Mouse (Mus musculus) lung, embryonic 16.5 days (tissue): Measurements from ENCODE around the gene Zfp706. TPM values are rescaled to one million over a fixed set of nuclear protein-coding genes. Genes with fewer than 3 reads are reported as not detected.

Experiments
- ATAC-seq: fragments of 200-750 bp; cut with Nextera tagmentation; 2 replicates; pipeline ENCODE4 v1.8.0; 2017; ENCODE audit warnings: low read depth, mild to moderate bottlenecking, moderate library complexity
- H3K27ac ChIP-seq: fragments of 300-500 bp; sonication (generic); 2 replicates; pipeline ENCODE4 v1.5.1; 2014; ENCODE audit warnings: mild to moderate bottlenecking, control low read depth, low read length
- H3K27me3 ChIP-seq: fragments of 300-500 bp; sonication (generic); 2 replicates; pipeline ENCODE4 v1.6.1; 2014; ENCODE audit warnings: low read depth, low read length, mixed read lengths; ENCODE audit not compliant: control insufficient read depth, insufficient read depth
- H3K36me3 ChIP-seq: fragments of 300-500 bp; sonication (generic); 2 replicates; pipeline ENCODE4 v1.6.1; 2014; ENCODE audit warnings: low read length; ENCODE audit not compliant: control insufficient read depth, insufficient read depth
- H3K4me1 ChIP-seq: fragments of 300-500 bp; sonication (generic); replicated peaks from 2 replicates; pipeline ENCODE4 v1.6.1; 2014; ENCODE audit warnings: low read length, mixed read lengths; ENCODE audit not compliant: control insufficient read depth, insufficient read depth
- H3K4me2 ChIP-seq: fragments of 300-500 bp; sonication (generic); 2 replicates; pipeline ENCODE4 v1.6.1; 2014; ENCODE audit warnings: low read depth, low read length, control low read depth
- H3K4me3 ChIP-seq: fragments of 300-500 bp; sonication (generic); 2 replicates; pipeline ENCODE4 v1.5.1; 2014; ENCODE audit warnings: mild to moderate bottlenecking, low read length, control low read depth
- H3K9ac ChIP-seq: fragments of 300-500 bp; sonication (generic); 2 replicates; pipeline ENCODE4 v1.6.1; 2014; ENCODE audit warnings: low read length, control low read depth
- H3K9me3 ChIP-seq: fragments of 300-500 bp; sonication (generic); 2 replicates; pipeline ENCODE4 v1.6.1; 2016; ENCODE audit warnings: low read length; ENCODE audit not compliant: control insufficient read depth
- WGBS: fragments of 180-500 bp; shearing (Covaris S2); extraction: QIAGEN DNeasy Blood & Tissue Kit; methylation state at CpG from one replicate; pipeline ENCODE4 v1.1.7; 2014; 5-methylcytosine and 5-hydroxymethylcytosine counted together
- polyA plus RNA-seq: library from polyadenylated mRNA; unstranded; fragments of >200 nt; fragmentation: Nextera tagmentation; extraction: Ambion mirVana; gene quantifications from 2 replicates; pipeline ENCODE4 v1.2.1, GENCODE M21; 2015

The Zfp706 gene
- polyA plus RNA-seq, 1 experiment from 2014 or later = 452 TPM

GRCm38 (mm10) chr15:36987211-36987877 lies 20.2 kb downstream of the Zfp706 start:
- Histone ChIP-seq H3K4me1 (peaks cover 3% of the 10 kb centered on the region; the same call in 1 of the 2 replicates), H3K27ac (0 out of 2 replicates have a peak overlapping the region, but pooled peaks have one; percentile 28), H3K9me3 (no peaks in the 10 kb centered on the region), H3K36me3 (no peaks in the 10 kb centered on the region), H3K9ac (no peak overlapping the region), H3K4me2 (0 out of 2 replicates have a peak overlapping the region, but pooled peaks have one; percentile 13), H3K27me3 (no peaks in the 10 kb centered on the region), H3K4me3 (no peak overlapping the region)
- peak; percentile 69 for ATAC-seq
- 49% methylated on average over 6 of the region's 6 CpGs for WGBS

- Histone ChIP-seq H3K9me3 (no peaks in the 10 kb centered on the region), H3K4me1 (peaks cover 3% of the 10 kb centered on the region; the same call in 1 of the 2 replicates), H3K4me3 (no peak overlapping the region), H3K9ac (no peak overlapping the region), H3K27me3 (no peaks in the 10 kb centered on the region), H3K4me2 (no peak overlapping the region), H3K27ac (no peak overlapping the region), H3K36me3 (no peaks in the 10 kb centered on the region)
- WGBS = 70% methylated on average over 6 of the region's 6 CpGs
- ATAC-seq = no peak
Measured at GRCm38 (mm10) chr15:36985567-36985925, 22.0 kb downstream of the Zfp706 start.

GRCm38 (mm10) chr15:36984921-36985566 lies 22.5 kb downstream of the Zfp706 start:
- H3K36me3 ChIP-seq = no peaks in the 10 kb centered on the region
- H3K9me3 ChIP-seq = no peaks in the 10 kb centered on the region
- no peak overlapping the region for H3K27ac ChIP-seq
- no peaks in the 10 kb centered on the region for H3K27me3 ChIP-seq
- 58% methylated on average over 1 of the region's 1 CpGs for WGBS
- no peak for ATAC-seq
- H3K4me1 ChIP-seq = peaks cover 8% of the 10 kb centered on the region
- H3K4me3 ChIP-seq = no peak overlapping the region
- H3K9ac ChIP-seq = no peak overlapping the region
- H3K4me2 ChIP-seq = no peak overlapping the region

GRCm38 (mm10) chr15:36983455-36983854 lies 24.1 kb downstream of the Zfp706 start:
- H3K9me3 ChIP-seq = no peaks in the 10 kb centered on the region
- H3K4me1 ChIP-seq = peaks cover 10% of the 10 kb centered on the region
- H3K27me3 ChIP-seq = no peaks in the 10 kb centered on the region
- H3K27ac ChIP-seq = no peak overlapping the region
- no peak for ATAC-seq
- 53% methylated on average over 3 of the region's 3 CpGs for WGBS
- H3K36me3 ChIP-seq = no peaks in the 10 kb centered on the region
- no peak overlapping the region for H3K4me3 ChIP-seq
- no peak overlapping the region for H3K4me2 ChIP-seq
- no peak overlapping the region for H3K9ac ChIP-seq

- ATAC-seq = no peak
- Histone ChIP-seq H3K4me3 (peak overlapping the region; percentile 45), H3K9ac (peak overlapping the region; percentile 54), H3K27me3 (no peaks in the 10 kb centered on the region), H3K9me3 (no peaks in the 10 kb centered on the region), H3K4me2 (peak overlapping the region; percentile 69), H3K27ac (no peak overlapping the region), H3K36me3 (no peaks in the 10 kb centered on the region), H3K4me1 (peaks cover 7% of the 10 kb centered on the region)
- 43% methylated on average over 8 of the region's 8 CpGs for WGBS
Measured at GRCm38 (mm10) chr15:36980238-36980637, 27.3 kb downstream of the Zfp706 start.

- H3K4me1 ChIP-seq = peaks cover 7% of the 10 kb centered on the region
- ATAC-seq = peak; percentile 86
- H3K27ac ChIP-seq = no peak overlapping the region
- no peaks in the 10 kb centered on the region for H3K36me3 ChIP-seq
- 4% methylated on average over 20 of the region's 20 CpGs for WGBS
- no peaks in the 10 kb centered on the region for H3K27me3 ChIP-seq
- no peaks in the 10 kb centered on the region for H3K9me3 ChIP-seq
- peak overlapping the region; percentile 45 for H3K4me3 ChIP-seq
- H3K9ac ChIP-seq = peak overlapping the region; percentile 54
- peak overlapping the region; percentile 69 for H3K4me2 ChIP-seq
Measured at GRCm38 (mm10) chr15:36979488-36980201, 27.9 kb downstream of the Zfp706 start.

GRCm38 (mm10) chr15:36979159-36979487 lies 28.4 kb downstream of the Zfp706 start:
- 24% methylated on average over 5 of the region's 5 CpGs for WGBS
- Histone ChIP-seq H3K27me3 (no peaks in the 10 kb centered on the region), H3K27ac (no peak overlapping the region), H3K9ac (peak overlapping the region; percentile 54; the same call in 1 of the 2 replicates), H3K4me1 (peaks cover 7% of the 10 kb centered on the region), H3K4me2 (peak overlapping the region; percentile 69), H3K4me3 (no peak overlapping the region), H3K9me3 (no peaks in the 10 kb centered on the region), H3K36me3 (no peaks in the 10 kb centered on the region)
- no peak for ATAC-seq

- Histone ChIP-seq H3K36me3 (no peaks in the 10 kb centered on the region), H3K27ac (no peak overlapping the region), H3K4me3 (no peak overlapping the region), H3K4me1 (peaks cover 7% of the 10 kb centered on the region), H3K27me3 (no peaks in the 10 kb centered on the region), H3K4me2 (no peak overlapping the region), H3K9me3 (no peaks in the 10 kb centered on the region), H3K9ac (no peak overlapping the region)
- WGBS = 63% methylated on average over 8 of the region's 8 CpGs
- no peak for ATAC-seq
Measured at GRCm38 (mm10) chr15:36977823-36978222, 29.8 kb downstream of the Zfp706 start.

GRCm38 (mm10) chr15:36975690-36976089 lies 31.9 kb downstream of the Zfp706 start:
- Histone ChIP-seq H3K9ac (no peak overlapping the region), H3K4me3 (no peak overlapping the region), H3K4me2 (no peak overlapping the region), H3K27me3 (no peaks in the 10 kb centered on the region), H3K36me3 (no peaks in the 10 kb centered on the region), H3K4me1 (peaks cover 7% of the 10 kb centered on the region), H3K27ac (no peak overlapping the region), H3K9me3 (no peaks in the 10 kb centered on the region)
- ATAC-seq = no peak
- WGBS = 58% methylated on average over 5 of the region's 5 CpGs
